Mouse (Mus musculus): ENCODE measurements around the gene Matk. TPM values are rescaled to one million over a fixed set of nuclear protein-coding genes. Genes with fewer than 3 reads are reported as not detected.

The Matk gene
- total RNA-seq, 2 experiments from 2014 or later: 0.96 to 4.3 TPM

DNA sequence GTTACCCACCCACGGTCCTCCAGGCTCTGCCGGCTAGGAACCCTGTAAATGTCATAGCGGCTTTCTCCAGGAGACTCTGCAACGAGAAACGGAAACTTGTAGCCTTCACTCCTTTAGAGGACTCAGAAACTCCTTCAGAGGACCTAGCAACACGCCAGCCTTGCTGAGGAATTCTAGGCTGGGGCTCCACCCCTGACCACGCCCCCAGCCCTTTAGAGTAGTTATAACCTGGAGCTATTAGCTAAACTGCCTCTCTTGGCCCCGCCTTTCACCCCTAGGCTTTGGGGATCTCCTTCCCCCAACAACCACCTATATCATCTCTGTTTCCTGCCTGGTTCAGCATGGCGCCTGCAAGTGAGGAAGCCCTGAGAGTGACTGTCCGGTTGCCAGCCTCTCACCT lies 26.8 kb downstream of the Matk start:
- no peak for ATAC-seq (replicated peaks; ENCODE audit: low FRiP score, poor library complexity, severe bottlenecking)

DNA sequence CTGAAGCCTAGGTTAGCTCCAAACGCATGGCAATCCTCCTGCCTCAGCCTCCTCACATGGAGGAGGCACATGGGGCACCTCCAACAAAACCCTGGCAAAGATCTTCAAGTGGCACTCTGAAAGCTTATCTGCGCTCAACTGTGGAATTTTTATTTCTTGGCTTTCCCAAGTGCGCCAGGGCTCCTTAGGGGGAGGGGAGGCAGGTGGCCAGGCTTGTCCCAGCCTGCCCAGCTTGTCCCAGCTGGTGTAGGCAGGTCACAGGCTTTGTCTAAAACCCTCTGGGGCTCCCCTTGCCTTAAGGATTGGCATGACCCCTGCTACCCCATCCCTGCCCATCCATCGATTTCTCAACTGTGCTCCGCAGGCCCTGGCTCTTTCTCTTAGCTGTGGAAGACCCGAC lies 31.5 kb downstream of the Matk start:
- ATAC-seq (replicated peaks; ENCODE audit: low FRiP score, poor library complexity, severe bottlenecking): no peak

DNA sequence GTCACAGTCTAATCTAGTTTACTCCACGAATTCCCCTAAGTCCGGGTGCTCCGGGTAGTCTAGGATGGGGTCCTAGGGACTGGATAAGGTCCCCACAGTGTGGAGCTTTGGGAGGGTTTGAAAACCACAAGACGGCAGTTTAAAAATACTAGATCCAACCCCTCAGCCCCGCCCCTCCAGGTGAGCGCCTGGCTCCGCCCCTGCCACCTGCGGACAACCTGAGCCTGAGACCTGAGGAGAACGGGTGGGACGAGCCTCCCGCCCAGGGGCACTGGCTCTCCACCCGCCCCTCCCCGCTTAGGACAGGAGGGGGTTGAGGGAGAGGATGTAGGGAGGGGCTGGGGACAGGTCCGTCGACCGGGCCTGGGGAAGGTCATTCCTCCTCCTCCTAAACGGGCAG lies 32.0 kb downstream of the Matk start:
- no peak for ATAC-seq (replicated peaks; ENCODE audit: low FRiP score, poor library complexity, severe bottlenecking)

DNA sequence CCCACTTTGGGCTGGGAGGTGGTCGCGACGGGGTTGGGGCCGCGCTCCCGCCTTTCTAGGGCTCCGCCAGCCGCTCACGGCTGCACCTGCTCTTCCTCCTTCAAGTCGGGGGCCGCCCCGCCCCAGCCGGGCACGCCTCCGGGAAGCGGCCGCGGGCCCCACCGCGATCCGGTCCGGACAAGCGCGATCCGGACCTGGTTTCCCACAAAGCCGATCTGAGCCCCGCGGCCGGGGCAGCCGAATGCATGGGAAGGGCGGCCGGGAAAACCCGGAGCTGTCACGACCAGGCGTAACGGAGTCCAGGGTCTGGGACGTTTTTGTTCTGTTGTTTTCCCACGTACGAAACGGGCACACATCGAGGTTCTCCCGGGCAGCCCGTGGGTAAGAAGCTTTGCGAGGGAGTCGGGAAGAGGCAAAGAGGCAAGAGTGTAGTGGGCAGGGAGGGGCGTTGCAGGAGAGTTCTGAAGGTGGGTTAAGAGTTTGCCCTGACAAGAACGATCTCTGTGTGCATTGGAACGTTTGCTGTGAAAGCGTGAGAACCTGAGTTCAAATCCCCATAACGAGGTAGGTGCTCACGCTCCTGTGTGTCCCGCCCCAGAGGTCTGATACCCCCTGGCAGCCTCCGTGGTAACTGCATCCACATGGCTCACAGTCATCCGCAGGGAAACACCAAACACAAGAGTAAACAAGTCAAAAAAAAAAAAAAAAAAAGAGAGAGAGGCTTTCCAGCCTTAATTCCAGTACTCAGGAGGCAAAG lies 33.1 kb downstream of the Matk start:
- ATAC-seq (replicated peaks; ENCODE audit: low FRiP score, poor library complexity, severe bottlenecking): peak; percentile 41; the same call in 1 of the 2 replicates

DNA sequence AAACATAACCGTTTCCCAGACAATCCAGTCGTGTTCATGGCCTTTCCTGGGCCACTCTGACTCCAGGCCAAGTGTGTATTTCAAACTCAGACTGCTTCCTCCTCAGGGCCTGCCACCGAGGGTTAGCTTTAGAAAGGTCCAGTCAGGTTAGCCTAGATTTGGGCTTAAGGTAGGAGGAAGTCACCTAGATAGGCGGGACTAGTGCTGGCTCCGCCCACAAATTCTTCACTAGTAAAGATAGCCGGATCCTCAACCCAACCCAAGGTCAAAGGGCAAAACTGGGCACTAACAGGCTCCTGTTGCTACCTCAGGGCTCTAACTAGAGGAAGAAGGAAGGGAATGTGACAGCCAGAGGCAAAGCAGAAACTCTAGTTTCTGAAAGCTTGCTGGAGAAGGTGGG lies 33.9 kb downstream of the Matk start:
- ATAC-seq (replicated peaks; ENCODE audit: low FRiP score, poor library complexity, severe bottlenecking): no peak

DNA sequence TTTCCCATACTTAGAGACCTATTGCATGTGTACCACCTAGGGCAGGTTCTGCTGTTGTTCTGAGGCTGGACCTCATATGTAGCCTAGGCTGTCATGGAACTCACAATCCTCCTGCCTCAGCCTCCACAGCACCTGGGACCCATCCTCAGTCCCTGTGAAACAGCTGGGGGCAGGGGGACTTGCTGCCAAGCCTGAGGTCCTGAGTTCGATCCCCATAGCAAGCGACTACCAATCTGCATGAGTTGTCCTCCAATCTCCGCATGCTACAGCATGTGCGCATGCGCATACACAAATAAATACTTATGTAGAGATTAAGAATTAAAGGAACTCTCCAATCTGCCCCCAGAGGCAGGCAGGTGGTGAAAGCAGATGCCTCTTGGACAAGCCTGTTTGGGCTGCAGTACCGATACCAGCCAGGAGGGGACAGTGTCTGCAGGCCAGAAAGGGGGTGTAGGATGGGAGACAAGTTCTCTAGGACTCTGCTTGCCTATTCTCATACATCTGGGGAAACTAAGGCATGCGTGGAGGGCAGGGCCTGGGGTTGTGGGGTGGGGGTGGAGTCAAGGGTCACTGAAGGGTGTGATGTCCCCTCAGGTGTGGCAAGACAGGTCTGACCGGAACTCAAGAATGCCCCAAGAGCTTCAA lies 34.9 kb downstream of the Matk start:
- no peak for ATAC-seq (replicated peaks; ENCODE audit: low FRiP score, poor library complexity, severe bottlenecking)

DNA sequence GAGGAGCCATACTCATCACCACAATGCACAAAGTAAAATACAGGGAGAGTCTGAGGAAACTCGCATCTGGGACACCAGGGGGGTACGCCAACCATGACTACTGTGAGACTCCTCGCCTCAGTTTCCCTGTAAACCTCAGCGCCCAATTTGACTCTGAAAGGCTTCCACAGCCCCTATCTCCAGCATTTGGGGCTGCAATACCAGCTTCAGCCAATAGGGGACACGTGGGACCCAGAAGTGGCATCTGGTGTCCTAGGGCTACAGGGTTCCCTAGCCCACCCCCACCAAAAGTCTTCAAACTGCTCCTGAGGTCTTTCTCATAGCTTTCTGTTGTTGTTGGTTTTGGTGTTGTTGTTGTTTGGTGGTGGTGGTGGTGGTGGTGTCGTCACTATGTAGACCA lies 35.9 kb downstream of the Matk start:
- no peak for ATAC-seq (replicated peaks; ENCODE audit: low FRiP score, poor library complexity, severe bottlenecking)

DNA sequence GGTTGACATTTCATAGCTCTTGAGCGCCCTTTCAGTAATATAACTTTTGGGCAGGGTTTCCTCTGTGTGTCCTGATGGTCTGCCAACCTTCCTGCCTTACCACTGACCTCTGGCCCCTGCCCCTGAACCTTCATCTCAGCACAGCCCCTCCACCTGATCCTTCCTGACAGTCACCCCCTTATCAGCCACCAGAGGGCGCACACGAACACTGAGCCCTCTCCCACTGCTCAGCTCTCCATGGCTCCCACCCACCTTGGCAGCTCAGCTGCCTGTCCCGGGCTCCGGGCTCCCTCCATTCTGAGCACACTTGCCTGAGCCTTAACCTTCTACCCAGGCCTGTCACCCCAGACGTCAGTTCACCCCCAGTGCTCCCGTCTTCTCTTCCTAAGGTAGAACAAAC lies 36.5 kb downstream of the Matk start:
- no peak for ATAC-seq (replicated peaks; ENCODE audit: low FRiP score, poor library complexity, severe bottlenecking)

DNA sequence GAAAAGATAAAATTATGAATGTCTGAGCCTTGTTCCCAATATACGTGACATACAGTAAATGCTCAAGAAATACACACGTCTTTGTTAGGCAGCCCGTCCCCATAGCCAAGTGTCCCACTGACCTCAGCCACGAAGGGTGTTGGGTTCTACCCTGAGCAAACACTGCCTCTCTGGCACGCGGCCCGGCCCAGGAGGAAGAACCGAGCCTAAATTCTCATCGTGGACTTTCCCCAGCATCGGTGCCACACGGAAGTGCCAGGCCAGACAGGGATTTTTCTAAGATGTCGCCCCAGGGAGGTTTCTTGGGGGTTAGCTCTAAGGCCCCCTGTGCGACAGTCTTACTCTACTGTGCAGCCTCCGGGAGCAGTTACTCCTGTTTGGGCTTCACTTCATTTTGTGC lies 37.1 kb downstream of the Matk start:
- no peak for ATAC-seq (replicated peaks; ENCODE audit: low FRiP score, poor library complexity, severe bottlenecking)

DNA sequence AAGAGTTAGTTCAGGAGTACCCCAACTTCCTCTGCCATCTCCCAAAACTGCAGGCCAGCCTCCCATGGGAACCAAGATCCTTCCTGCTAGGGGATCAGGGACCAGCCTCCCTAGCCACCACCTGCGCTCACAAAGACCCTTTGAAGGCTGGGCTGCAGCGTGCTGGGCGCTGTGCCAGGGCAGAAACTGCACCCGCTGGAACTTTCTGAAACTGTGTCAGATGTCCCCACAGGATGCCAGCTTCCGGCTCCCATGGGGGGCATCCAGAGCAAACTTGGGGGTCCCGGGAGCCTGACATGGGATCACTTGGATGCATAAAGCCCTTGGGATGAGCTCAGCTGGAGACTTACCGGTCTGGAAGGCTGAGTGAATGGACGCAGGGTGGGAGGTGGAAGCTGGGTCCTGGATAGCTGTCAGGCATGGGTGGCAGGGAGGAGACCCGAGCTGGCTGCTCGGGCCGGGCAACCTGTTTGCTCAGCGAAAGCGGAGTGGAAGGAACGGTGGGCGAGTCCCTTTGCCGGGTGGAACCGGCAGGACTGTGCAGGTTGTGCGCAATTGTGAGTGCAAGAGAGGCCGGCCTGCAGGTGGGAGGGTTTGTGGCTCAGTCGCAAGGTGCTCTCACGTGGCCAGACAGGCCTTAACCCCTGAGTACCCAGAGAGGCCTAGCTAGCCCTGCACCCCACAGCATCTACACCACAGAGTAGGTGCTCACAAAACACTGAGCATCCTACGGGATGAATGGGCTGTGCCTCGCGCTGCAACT lies 38.1 kb downstream of the Matk start:
- no peak for ATAC-seq (replicated peaks; ENCODE audit: low FRiP score, poor library complexity, severe bottlenecking)

DNA sequence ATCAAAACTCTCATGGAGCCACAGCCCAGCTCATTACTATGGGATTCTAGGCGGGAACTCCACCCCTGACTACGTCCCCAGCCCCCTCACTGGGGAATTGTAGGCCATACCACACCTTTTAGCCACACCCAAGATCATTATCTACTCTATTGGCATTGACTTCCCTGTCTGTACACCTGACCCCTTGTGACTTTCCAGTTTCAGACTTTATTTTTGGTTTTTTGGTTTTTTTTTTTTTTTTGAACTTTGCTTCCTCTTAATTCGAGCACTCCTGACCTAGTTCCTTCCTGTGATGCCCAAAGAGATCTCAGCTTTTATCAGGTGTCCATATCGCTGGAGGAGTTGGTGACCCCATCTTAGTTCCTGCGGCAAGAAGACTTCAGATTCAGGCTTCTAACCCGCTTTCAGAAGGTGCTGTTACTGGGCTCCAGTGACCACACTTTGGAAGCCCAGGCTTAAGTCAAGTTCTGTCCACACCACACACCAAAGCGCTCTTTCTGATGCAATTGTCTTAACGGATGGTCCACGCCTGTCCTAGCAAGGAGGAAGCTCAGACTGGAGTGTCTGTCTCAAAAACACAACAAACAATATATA lies 38.9 kb downstream of the Matk start, which contains the start of gene Tjp3:
Gene Tjp3 (minus strand): TSS at position 71 of the 594 bp plus-strand sequence.
- no peak for ATAC-seq (replicated peaks; ENCODE audit: low FRiP score, poor library complexity, severe bottlenecking)

DNA sequence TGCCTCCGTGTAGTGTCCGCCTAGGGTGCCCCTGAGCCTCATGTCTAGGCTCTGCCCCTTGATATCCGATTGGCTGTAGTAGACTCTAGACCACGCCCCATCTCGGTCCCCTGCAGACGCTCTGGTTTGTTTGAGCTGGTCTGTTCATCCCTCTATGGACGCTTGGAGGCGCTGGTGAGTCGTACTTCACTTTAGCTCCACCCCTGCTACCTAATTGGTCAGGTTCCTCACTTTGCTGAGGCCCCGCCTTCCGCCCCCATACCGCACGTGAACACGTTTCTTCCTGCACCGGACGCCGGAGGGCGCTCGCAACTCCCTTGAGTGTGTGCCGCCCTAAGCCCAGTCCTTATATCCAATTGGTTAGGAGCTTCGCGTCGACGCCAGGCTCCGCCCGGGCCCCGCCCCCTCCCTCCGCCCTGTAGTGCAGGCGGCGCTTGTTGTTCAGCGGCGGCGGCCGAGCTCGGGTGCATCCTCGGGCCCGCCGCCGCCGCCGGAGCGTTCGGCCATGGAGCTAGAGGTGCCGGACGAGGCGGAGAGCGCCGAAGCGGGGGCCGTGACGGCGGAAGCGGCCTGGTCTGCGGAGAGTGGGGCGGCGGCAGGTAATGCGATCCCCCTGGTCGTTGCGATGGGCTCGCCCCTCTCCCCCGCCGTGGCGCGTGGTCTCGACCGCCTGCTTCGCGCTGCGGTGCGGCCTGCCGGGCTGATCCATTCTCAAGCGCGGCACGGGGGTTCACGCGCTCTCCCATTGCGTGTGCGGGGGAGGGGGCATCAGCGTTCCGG lies 40.0 kb downstream of the Matk start, which contains the start of gene Pip5k1c:
Gene Pip5k1c (plus strand): TSS at position 410 of the 780 bp plus-strand sequence.
- ATAC-seq (replicated peaks; ENCODE audit: low FRiP score, poor library complexity, severe bottlenecking): peak; percentile 81

DNA sequence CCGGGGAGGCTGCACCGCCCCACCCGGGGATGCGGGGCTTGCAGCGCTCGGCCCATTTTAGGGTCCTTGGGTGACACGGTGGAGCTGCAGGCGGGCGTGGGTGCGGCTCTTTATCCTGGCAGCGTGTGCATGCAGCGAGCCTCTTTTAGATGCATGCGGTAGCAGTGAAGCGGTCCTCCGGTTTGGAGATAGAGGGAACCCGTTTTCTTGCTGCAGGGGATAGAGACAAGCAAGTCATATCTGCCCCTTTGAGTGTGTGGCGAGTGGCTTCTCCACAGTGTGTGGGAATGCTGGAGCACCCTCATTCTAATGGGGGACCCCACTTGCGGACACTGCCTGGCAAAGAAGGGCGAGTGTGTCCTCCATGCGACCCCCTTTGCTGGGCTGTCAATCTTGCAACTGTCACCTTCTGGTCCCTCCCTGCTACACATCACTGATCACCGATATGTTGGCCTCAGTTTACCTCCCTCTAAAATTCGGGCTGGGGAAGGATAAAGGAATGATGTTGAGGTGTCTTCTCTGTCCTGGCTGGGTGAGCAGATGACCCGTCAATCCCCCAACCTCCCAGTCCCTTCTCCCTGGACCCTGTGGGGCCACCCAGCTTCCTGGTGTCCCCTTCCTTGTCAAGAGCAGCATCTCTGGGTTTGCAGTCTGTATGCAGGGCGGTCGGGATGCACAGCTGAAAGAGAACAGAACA lies 40.7 kb downstream of the Matk start:
- ATAC-seq (replicated peaks; ENCODE audit: low FRiP score, poor library complexity, severe bottlenecking): peak; percentile 12

DNA sequence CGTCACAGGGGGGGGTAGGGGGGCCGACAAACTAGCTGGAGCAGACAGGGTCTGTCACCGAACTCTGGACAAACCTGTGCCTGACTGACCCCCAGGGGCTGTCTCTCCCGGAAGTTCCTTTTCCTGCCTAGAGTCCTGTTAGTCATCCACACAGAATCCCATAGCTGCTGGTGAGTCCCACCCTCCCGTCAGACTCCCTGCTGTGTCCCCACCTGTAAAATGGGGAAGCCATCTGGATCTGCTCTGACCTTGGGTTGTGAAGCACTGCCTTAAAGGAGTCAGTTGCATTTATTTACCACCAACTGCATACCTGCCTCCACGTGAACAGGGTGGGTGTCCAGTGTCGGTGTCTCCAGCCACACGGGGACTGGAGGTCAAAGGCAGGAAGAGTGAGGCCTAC lies 41.7 kb downstream of the Matk start:
- no peak for ATAC-seq (replicated peaks; ENCODE audit: low FRiP score, poor library complexity, severe bottlenecking)

DNA sequence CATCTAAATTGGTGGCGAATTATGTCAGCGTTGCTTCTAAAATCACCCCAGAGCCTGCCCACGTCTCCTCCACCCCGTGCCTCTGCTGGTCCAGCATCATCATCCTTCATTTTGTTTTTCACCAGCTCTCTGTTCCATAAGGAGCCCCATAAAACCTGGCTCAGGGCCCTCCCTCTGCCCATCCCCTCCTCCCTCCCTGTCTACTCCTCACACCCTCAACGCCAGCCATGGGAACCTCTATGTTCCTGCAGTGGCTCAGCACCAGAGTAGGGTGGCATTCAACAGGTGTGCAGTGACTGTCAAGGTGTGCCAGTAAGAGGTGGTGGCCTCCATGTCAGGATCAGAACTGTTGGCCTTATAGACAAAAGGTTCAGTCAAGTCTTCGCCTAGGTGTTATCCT lies 42.5 kb downstream of the Matk start:
- no peak for ATAC-seq (replicated peaks; ENCODE audit: low FRiP score, poor library complexity, severe bottlenecking)

DNA sequence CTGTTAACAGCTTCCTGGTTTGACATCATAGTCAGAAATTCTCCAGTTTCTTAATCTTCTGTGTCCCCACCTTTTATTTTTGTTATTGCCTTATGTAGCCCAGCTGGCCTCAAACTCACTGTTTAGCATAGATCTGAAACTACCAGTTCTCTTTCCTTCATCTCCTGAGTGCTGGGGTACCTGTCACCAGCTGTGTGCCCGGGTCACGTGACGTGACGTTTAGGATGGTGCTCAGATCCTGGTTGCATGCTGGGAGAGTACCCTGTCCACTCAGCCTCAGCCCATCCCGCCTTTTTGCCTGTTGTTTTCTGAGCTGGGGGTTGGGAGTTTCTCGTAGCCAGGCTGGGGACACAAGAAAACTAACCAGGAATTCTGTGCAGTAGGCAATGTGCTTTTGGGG lies 44.5 kb downstream of the Matk start:
- ATAC-seq (replicated peaks; ENCODE audit: low FRiP score, poor library complexity, severe bottlenecking): no peak

DNA sequence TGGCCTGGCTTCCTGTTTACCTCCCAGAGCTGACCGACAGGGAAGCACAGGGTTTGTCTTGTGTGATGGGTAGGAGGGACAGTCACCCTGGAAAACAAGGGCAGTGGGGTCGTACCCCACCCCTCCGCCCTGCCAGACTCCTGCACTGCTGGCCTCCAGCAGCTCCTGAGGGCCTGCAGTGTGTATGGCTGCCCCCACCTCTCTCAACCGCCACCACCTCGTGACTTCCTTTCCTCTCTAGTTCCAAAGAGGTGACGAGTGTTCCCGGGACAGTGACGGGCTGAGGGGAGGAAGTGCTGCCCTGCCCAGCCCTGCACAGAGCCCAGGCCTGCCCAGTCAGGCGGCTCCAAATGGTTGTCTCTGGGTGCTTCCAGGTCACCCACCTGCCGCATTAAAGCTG lies 45.1 kb downstream of the Matk start:
- ATAC-seq (replicated peaks; ENCODE audit: low FRiP score, poor library complexity, severe bottlenecking): no peak

DNA sequence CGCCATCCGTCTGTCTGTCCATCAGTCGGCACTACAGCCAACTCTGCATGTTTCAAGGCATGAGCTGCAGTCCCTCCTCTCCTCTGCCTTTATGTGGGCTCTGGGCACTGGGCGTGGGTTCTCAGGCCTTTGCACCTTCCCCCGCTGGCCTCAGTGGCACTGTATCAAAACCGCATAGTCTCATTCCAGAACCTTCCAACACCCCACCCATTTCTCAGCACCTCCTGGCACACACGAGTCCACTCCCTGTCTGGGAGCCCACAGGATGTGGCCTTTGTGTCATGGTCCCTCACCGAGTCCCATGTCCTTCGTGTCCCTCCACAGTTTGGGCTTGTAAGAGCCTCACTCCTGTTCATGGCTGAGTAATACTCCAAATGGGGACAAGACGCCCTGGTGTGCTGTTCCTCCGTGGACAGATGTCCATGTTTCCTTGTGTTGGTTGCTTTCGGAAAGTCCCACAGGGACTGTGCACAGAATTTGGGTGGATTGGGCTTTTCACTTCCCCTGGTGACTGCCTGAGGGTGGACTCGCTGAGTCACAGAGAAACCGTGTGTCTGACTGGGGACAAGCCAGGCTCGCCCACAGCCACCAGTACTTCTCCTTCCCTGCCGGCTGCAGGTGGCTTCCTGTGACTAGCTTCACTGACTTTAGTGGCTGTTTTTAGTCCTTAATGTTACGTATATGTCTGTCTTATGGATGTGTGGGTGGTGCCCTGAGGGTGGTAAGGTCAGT lies 45.8 kb downstream of the Matk start:
- no peak for ATAC-seq (replicated peaks; ENCODE audit: low FRiP score, poor library complexity, severe bottlenecking)
